ENCODE assay signal across 8 mouse cellular contexts in the genomic region with DNA sequence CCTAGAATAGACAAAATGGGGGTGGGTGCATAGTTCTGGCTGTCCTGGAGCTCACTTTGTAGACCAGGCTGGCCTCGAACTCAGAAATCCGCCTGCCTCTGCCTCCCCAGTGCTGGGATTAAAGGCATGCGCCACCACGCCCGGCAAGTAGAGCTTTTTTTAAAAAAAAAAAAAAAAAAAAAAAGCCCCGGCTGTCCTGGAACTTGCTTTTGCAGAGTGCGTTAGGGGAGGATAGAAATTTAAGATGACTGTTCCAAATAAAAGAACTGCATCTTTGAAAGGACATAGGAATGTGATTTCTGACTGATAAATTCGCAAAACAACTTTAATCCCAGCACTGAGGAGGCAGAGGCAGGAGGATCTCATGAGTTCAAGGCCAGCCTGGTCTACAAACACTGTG. TPM values are rescaled to one million over a fixed set of nuclear protein-coding genes. Genes with fewer than 3 reads are reported as not detected.
DNase-seq lines count a peak whose midpoint lies in the region; ATAC-seq lines count a peak whose summit lies in the region.

No protein-coding gene starts in this region.

- no peaks in the 10 kb centered on the region for H3K36me3 ChIP-seq in lung, embryonic 15.5 days
- no peaks in the 10 kb centered on the region for H3K36me3 ChIP-seq in forebrain, embryonic 10.5 days (replicated peaks)
- H3K36me3 ChIP-seq in limb, embryonic 11.5 days (ENCODE audit: control insufficient read depth, insufficient read depth, low read length) = no peaks in the 10 kb centered on the region
- no peaks in the 10 kb centered on the region for H3K36me3 ChIP-seq in neural tube, embryonic 15.5 days

- 83% methylated on average over 8 of the region's 8 CpGs for WGBS in lung, embryonic 15.5 days
- WGBS in forebrain, embryonic 10.5 days = 87% methylated on average over 8 of the region's 8 CpGs
- WGBS in limb, embryonic 11.5 days = 87% methylated on average over 8 of the region's 8 CpGs
- 90% methylated on average over 8 of the region's 8 CpGs for WGBS in neural tube, embryonic 15.5 days

- H3K9ac ChIP-seq in lung, embryonic 15.5 days = peak overlapping the region; percentile 58; the same call in 1 of the 2 replicates
- H3K9ac ChIP-seq in limb, embryonic 11.5 days (ENCODE audit: low read length) = peak overlapping the region; percentile 97
- H3K9ac ChIP-seq in neural tube, embryonic 15.5 days (replicated peaks) = peak overlapping the region; percentile 89; the same call in 1 of the 2 replicates

- H3K27ac ChIP-seq in lung, embryonic 15.5 days = peak overlapping the region; percentile 95
- peak overlapping the region; percentile 93 for H3K27ac ChIP-seq in forebrain, embryonic 10.5 days
- H3K27ac ChIP-seq in limb, embryonic 11.5 days (replicated peaks; ENCODE audit: low read depth, low read length) = peak overlapping the region; percentile 99; the same call in 1 of the 2 replicates
- peak overlapping the region; percentile 93 for H3K27ac ChIP-seq in neural tube, embryonic 15.5 days (replicated peaks)

- no peak for DNase-seq in lung, postnatal 10 days
- DNase-seq in forebrain, embryonic 10.5 days (ENCODE audit: extremely low spot score, low spot score) = no peak
- DNase-seq in limb, embryonic 11.5 days (ENCODE audit: low spot score) = no peak
- no peak for DNase-seq in layer of hippocampus, adult 9-10 months (ENCODE audit: low spot score)
- no peak for DNase-seq in thymus, postnatal 25 days
- DNase-seq in kidney, postnatal 14 days = no peak

- H3K9me3 ChIP-seq in lung, embryonic 15.5 days = no peaks in the 10 kb centered on the region
- H3K9me3 ChIP-seq in forebrain, embryonic 10.5 days = no peaks in the 10 kb centered on the region
- no peaks in the 10 kb centered on the region for H3K9me3 ChIP-seq in limb, embryonic 11.5 days (ENCODE audit: control insufficient read depth, low read length)
- H3K9me3 ChIP-seq in neural tube, embryonic 15.5 days (replicated peaks) = no peaks in the 10 kb centered on the region

- H3K4me2 ChIP-seq in lung, embryonic 15.5 days = peak overlapping the region; percentile 57
- H3K4me2 ChIP-seq in limb, embryonic 11.5 days (ENCODE audit: low read depth, severe bottlenecking) = peak overlapping the region; percentile 58
- peak overlapping the region; percentile 75 for H3K4me2 ChIP-seq in neural tube, embryonic 15.5 days

- peak overlapping the region; percentile 67 for H3K4me3 ChIP-seq in lung, embryonic 15.5 days
- H3K4me3 ChIP-seq in forebrain, embryonic 10.5 days = peak overlapping the region; percentile 69
- peak overlapping the region; percentile 57 for H3K4me3 ChIP-seq in limb, embryonic 11.5 days (ENCODE audit: low read depth, low read length)
- H3K4me3 ChIP-seq in neural tube, embryonic 15.5 days (replicated peaks) = peak overlapping the region; percentile 69

- H3K27me3 ChIP-seq in lung, embryonic 15.5 days = no peaks in the 10 kb centered on the region
- no peaks in the 10 kb centered on the region for H3K27me3 ChIP-seq in forebrain, embryonic 10.5 days (ENCODE audit: poor library complexity, severe bottlenecking)
- H3K27me3 ChIP-seq in limb, embryonic 11.5 days (ENCODE audit: control insufficient read depth, insufficient read depth, low read length) = no peaks in the 10 kb centered on the region
- no peaks in the 10 kb centered on the region for H3K27me3 ChIP-seq in neural tube, embryonic 15.5 days (replicated peaks)

- ATAC-seq in lung, embryonic 15.5 days (ENCODE audit: borderline replicate concordance, extremely low read depth, low FRiP score, low TSS enrichment) = no peak
- ATAC-seq in limb, embryonic 11.5 days (ENCODE audit: insufficient number of reproducible peaks, low FRiP score, low TSS enrichment, low read depth) = no peak
- no peak for ATAC-seq in neural tube, embryonic 15.5 days (ENCODE audit: low FRiP score)

- peaks cover 11% of the 10 kb centered on the region for H3K4me1 ChIP-seq in lung, embryonic 15.5 days
- peaks cover 27% of the 10 kb centered on the region for H3K4me1 ChIP-seq in forebrain, embryonic 10.5 days
- peaks cover 5% of the 10 kb centered on the region; the same call in 1 of the 2 replicates for H3K4me1 ChIP-seq in limb, embryonic 11.5 days (ENCODE audit: control insufficient read depth, insufficient read depth, low read length)
- H3K4me1 ChIP-seq in neural tube, embryonic 15.5 days = peaks cover 22% of the 10 kb centered on the region

RNA-seq across cellular contexts. Expression of gene R3hdm2, which starts 0.5 kb away (rescaled TPM):
- 29.0 and 30.1 TPM in 2 replicates for polyA plus RNA-seq in lung, embryonic 15.5 days (2015; fragmentation: Nextera tagmentation; extraction: Ambion mirVana)
- 27.2 and 27.8 TPM in 2 replicates for polyA plus RNA-seq in forebrain, embryonic 10.5 days (2016; fragmentation: Nextera tagmentation; extraction: Ambion mirVana)
- 35.8 and 45.7 TPM in 2 replicates for polyA plus RNA-seq in limb, embryonic 11.5 days (2014; fragmentation: Nextera tagmentation; extraction: Ambion mirVana)
- 30.7 and 34.5 TPM in 2 replicates for polyA plus RNA-seq in neural tube, embryonic 15.5 days (2015; fragmentation: Nextera tagmentation; extraction: Ambion mirVana)

RNA-seq across cellular contexts. Expression of gene Inhbc, which starts 9.4 kb away (rescaled TPM):
- 0.07 TPM in 1 of 2 replicates, not detected in the other for polyA plus RNA-seq in lung, embryonic 15.5 days (2015; fragmentation: Nextera tagmentation; extraction: Ambion mirVana)
- not detected in 2 replicates for polyA plus RNA-seq in forebrain, embryonic 10.5 days (2016; fragmentation: Nextera tagmentation; extraction: Ambion mirVana)
- polyA plus RNA-seq in limb, embryonic 11.5 days (2014; fragmentation: Nextera tagmentation; extraction: Ambion mirVana) = 0.15 TPM in 1 of 2 replicates, not detected in the other
- not detected in 2 replicates for polyA plus RNA-seq in neural tube, embryonic 15.5 days (2015; fragmentation: Nextera tagmentation; extraction: Ambion mirVana)

RNA-seq across cellular contexts. Expression of gene Inhbe, which starts 25.4 kb away (rescaled TPM):
- polyA plus RNA-seq in lung, embryonic 15.5 days (2015; fragmentation: Nextera tagmentation; extraction: Ambion mirVana) = not detected in 2 replicates
- 0.04 TPM in 1 of 2 replicates, not detected in the other for polyA plus RNA-seq in forebrain, embryonic 10.5 days (2016; fragmentation: Nextera tagmentation; extraction: Ambion mirVana)
- polyA plus RNA-seq in limb, embryonic 11.5 days (2014; fragmentation: Nextera tagmentation; extraction: Ambion mirVana) = 0.03 and 0.15 TPM in 2 replicates
- polyA plus RNA-seq in neural tube, embryonic 15.5 days (2015; fragmentation: Nextera tagmentation; extraction: Ambion mirVana) = 0.03 TPM in 1 of 2 replicates, not detected in the other

RNA-seq across cellular contexts. Expression of gene Gli1, which starts 37.9 kb away (rescaled TPM):
- polyA plus RNA-seq in lung, embryonic 15.5 days (2015; fragmentation: Nextera tagmentation; extraction: Ambion mirVana) = 10.4 and 11.5 TPM in 2 replicates
- 7.0 and 7.9 TPM in 2 replicates for polyA plus RNA-seq in forebrain, embryonic 10.5 days (2016; fragmentation: Nextera tagmentation; extraction: Ambion mirVana)
- 8.5 and 11.2 TPM in 2 replicates for polyA plus RNA-seq in limb, embryonic 11.5 days (2014; fragmentation: Nextera tagmentation; extraction: Ambion mirVana)
- polyA plus RNA-seq in neural tube, embryonic 15.5 days (2015; fragmentation: Nextera tagmentation; extraction: Ambion mirVana) = 1.8 and 2.7 TPM in 2 replicates

RNA-seq across cellular contexts. Expression of gene Arhgap9, which starts 57.9 kb away (rescaled TPM):
- polyA plus RNA-seq in lung, embryonic 15.5 days (2015; fragmentation: Nextera tagmentation; extraction: Ambion mirVana) = 3.5 and 6.9 TPM in 2 replicates
- 1.5 and 1.7 TPM in 2 replicates for polyA plus RNA-seq in forebrain, embryonic 10.5 days (2016; fragmentation: Nextera tagmentation; extraction: Ambion mirVana)
- polyA plus RNA-seq in limb, embryonic 11.5 days (2014; fragmentation: Nextera tagmentation; extraction: Ambion mirVana) = 5.3 and 5.5 TPM in 2 replicates
- 0.88 and 13.1 TPM in 2 replicates for polyA plus RNA-seq in neural tube, embryonic 15.5 days (2015; fragmentation: Nextera tagmentation; extraction: Ambion mirVana)
